Mouse (Mus musculus) small intestine, adult 2 months (tissue): ENCODE results near the gene Zfp36.

Experiments
- CTCF ChIP-seq: fragments of 200-500 bp; IDR thresholded peaks from 2 replicates; pipeline ENCODE4 v1.5.1; 2012; ENCODE audit warnings: low read depth, mild to moderate bottlenecking, control low read depth, inconsistent platforms, low read length, moderate library complexity, mixed read lengths; ENCODE audit not compliant: insufficient replicate concordance, insufficient read length; ENCODE audit errors: extremely low read depth
- POLR2A ChIP-seq: fragments of 200-500 bp; IDR thresholded peaks from 2 replicates; pipeline ENCODE4 v1.6.1; 2012; ENCODE audit warnings: low read depth, mild to moderate bottlenecking, control low read depth, inconsistent platforms, low read length, moderate library complexity

DNA sequence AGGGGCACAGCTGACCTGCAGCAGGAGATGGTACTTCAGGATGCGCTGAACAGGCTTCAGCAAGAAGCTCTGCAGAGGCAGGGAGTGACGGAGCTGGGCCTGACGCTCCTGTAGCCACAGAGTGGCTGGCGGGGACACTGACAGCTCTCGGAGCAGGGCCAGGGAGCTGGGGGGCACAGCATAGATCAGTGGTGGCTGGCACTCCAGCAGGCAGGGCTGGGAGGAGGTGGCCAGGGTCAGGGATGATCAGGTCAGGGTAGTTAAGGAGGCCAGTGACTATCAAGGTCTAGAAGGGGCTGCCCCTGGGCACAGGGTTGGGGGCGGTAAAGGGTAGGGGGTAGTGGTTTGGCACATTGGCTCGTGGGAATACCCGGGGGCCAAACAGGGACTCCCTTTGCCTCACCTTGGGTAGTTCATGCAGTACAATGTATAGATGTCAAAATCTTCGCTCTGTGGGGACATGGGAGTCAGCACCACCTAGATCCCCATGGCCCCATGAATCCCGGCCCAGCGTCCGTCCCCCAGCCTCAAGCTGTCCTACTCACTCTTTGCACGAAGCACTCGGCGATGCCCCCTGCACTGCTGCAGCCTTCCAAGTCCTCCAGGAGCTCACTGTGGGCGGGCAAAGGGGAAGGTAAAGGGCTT is 11.7 kb downstream of the Zfp36 start:
- TF ChIP-seq CTCF (no peak), POLR2A (no peak)
